ENCODE assay signal across 23 mouse cellular contexts in the genomic region with DNA sequence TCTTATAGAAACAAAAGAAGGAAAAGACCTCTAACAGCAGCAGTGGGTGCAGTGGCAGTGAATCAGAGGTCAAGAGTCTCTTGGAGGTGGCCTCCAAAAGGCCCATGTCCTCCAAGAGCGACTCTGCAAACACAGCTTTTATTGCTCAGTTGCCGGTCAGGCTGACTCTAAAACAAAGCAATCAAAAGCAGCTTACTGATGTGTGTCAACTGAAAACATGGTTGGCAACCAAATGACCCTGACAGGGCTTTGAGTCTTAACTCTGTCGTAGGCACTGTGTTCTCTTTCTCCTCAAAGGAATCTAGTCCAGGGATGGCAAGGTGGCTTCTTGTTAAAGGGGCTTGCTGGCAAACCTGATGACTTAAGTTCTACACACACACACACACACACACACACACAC. TPM values are rescaled to one million over a fixed set of nuclear protein-coding genes. Genes with fewer than 3 reads are reported as not detected.
DNase-seq lines count a peak whose midpoint lies in the region; ATAC-seq and TF ChIP-seq lines count a peak whose summit lies in the region.
"Had no signal": no experiment of that assay in that cellular context is flagged by ENCODE, and none has a peak within 500 bp of the region (broad histone marks: within the 10 kb centered on the region; RNA-seq: fewer than 3 reads in every experiment).

No protein-coding gene starts in this region.

- H3K4me1 ChIP-seq in kidney, embryonic 15.5 days: peaks cover 13% of the 10 kb centered on the region
- peaks cover 9% of the 10 kb centered on the region for H3K4me1 ChIP-seq in kidney, embryonic 14.5 days (ENCODE audit: control insufficient read depth, insufficient read depth, low read length)
- H3K4me1 ChIP-seq in intestine, embryonic 16.5 days (ENCODE audit: control insufficient read depth, insufficient read depth, low read length): no peaks in the 10 kb centered on the region
- no peaks in the 10 kb centered on the region for H3K4me1 ChIP-seq in lung, adult 2 months (ENCODE audit: control insufficient read depth, insufficient read depth, low read length)
- H3K4me1 ChIP-seq: heart, embryonic 10.5 days; heart, embryonic 15.5 days; limb, embryonic 13.5 days had no signal

- H3K27ac ChIP-seq in kidney, embryonic 15.5 days: no peak overlapping the region
- H3K27ac ChIP-seq in kidney, embryonic 14.5 days (ENCODE audit: low read depth, low read length): no peak overlapping the region
- no peak overlapping the region for H3K27ac ChIP-seq in intestine, embryonic 16.5 days (ENCODE audit: low read length)
- H3K27ac ChIP-seq: gastrocnemius, adult 2 months; heart, embryonic 10.5 days; heart, embryonic 15.5 days; limb, embryonic 13.5 days; macrophage had no signal

- WGBS in kidney, embryonic 15.5 days: 14% methylated on average over 3 of the region's 3 CpGs
- WGBS in kidney, embryonic 14.5 days: 11% methylated on average over 3 of the region's 3 CpGs
- 39% methylated on average over 3 of the region's 3 CpGs for WGBS in intestine, embryonic 16.5 days
- WGBS in lung, adult 2 months: 70% methylated on average over 3 of the region's 3 CpGs

- TF ChIP-seq POLR2A in lung, adult 2 months (IDR thresholded peaks at IDR 0.05; ENCODE audit: borderline replicate concordance, extremely low read depth, low read depth, low read length): no peak

- ATAC-seq in kidney, embryonic 15.5 days (replicated peaks; ENCODE audit: low FRiP score): peak; percentile 55; the same call in 1 of the 2 replicates
- no peak for ATAC-seq in kidney, embryonic 14.5 days (ENCODE audit: low FRiP score, low TSS enrichment)
- ATAC-seq in intestine, embryonic 16.5 days: peak; percentile 67; the same call in 1 of the 2 replicates
- ATAC-seq: forebrain, embryonic 16.5 days; hindbrain, embryonic 16.5 days; Patski had no signal

- no peak overlapping the region for H3K4me3 ChIP-seq in kidney, embryonic 15.5 days (replicated peaks)
- H3K4me3 ChIP-seq in kidney, embryonic 14.5 days (ENCODE audit: low read length): no peak overlapping the region
- H3K4me3 ChIP-seq in intestine, embryonic 16.5 days (ENCODE audit: low read length): no peak overlapping the region
- no peak overlapping the region for H3K4me3 ChIP-seq in lung, adult 2 months (replicated peaks; ENCODE audit: extremely low read depth, low read depth, low read length)
- H3K4me3 ChIP-seq: erythroblast, embryonic 14.5 days; gastrocnemius, adult 2 months; heart, embryonic 10.5 days; heart, embryonic 15.5 days; limb, embryonic 13.5 days had no signal

- no peak for TF ChIP-seq CTCF in lung, adult 2 months (IDR thresholded peaks at IDR 0.05; ENCODE audit: insufficient read depth, low read length)

- no peaks in the 10 kb centered on the region for H3K9me3 ChIP-seq in kidney, embryonic 15.5 days (replicated peaks)
- no peaks in the 10 kb centered on the region for H3K9me3 ChIP-seq in kidney, embryonic 14.5 days (ENCODE audit: control insufficient read depth, low read length)
- no peaks in the 10 kb centered on the region for H3K9me3 ChIP-seq in intestine, embryonic 16.5 days (ENCODE audit: control insufficient read depth, low read length)
- H3K9me3 ChIP-seq: heart, embryonic 10.5 days; heart, embryonic 15.5 days; limb, embryonic 13.5 days had no signal

- peak; percentile 54 for DNase-seq in adrenal gland, adult 2 months
- no peak for DNase-seq in adrenal gland, postnatal 4 days (ENCODE audit: low spot score in 2 of 2)
- peak; percentile 37 for DNase-seq in adrenal gland, postnatal 14 days
- DNase-seq in lung, adult 2 months: no peak
- DNase-seq: cerebellum, adult 2 months; cerebellum, postnatal 14 days; gastrocnemius, adult 2 months; kidney, adult 11 months; midbrain, embryonic 14.5 days; right cerebral cortex, postnatal 4 days; thymus, postnatal 4 days had no signal

- H3K4me2 ChIP-seq in kidney, embryonic 15.5 days: no peak overlapping the region
- no peak overlapping the region for H3K4me2 ChIP-seq in kidney, embryonic 14.5 days (replicated peaks; ENCODE audit: low read depth, low read length)
- H3K4me2 ChIP-seq in intestine, embryonic 16.5 days (ENCODE audit: low read depth, low read length): no peak overlapping the region
- H3K4me2 ChIP-seq: heart, embryonic 15.5 days; limb, embryonic 13.5 days; liver, embryonic 11.5 days had no signal

- H3K27me3 ChIP-seq in kidney, embryonic 15.5 days: no peaks in the 10 kb centered on the region
- H3K27me3 ChIP-seq in kidney, embryonic 14.5 days (ENCODE audit: control insufficient read depth, insufficient read depth, low read length): no peaks in the 10 kb centered on the region
- H3K27me3 ChIP-seq in intestine, embryonic 16.5 days (replicated peaks; ENCODE audit: control insufficient read depth, insufficient read depth, low read length): no peaks in the 10 kb centered on the region
- H3K27me3 ChIP-seq: heart, embryonic 15.5 days; limb, embryonic 13.5 days; Patski had no signal

- H3K36me3 ChIP-seq in kidney, embryonic 15.5 days: no peaks in the 10 kb centered on the region
- H3K36me3 ChIP-seq in kidney, embryonic 14.5 days (ENCODE audit: control insufficient read depth, insufficient read depth, low read length): no peaks in the 10 kb centered on the region
- no peaks in the 10 kb centered on the region for H3K36me3 ChIP-seq in intestine, embryonic 16.5 days (ENCODE audit: control insufficient read depth, insufficient read depth, low read length)
- H3K36me3 ChIP-seq: heart, embryonic 10.5 days; heart, embryonic 15.5 days; limb, embryonic 13.5 days had no signal

- H3K9ac ChIP-seq in kidney, embryonic 15.5 days: no peak overlapping the region
- no peak overlapping the region for H3K9ac ChIP-seq in kidney, embryonic 14.5 days (ENCODE audit: low read depth, low read length)
- H3K9ac ChIP-seq in intestine, embryonic 16.5 days (ENCODE audit: low read depth, low read length): no peak overlapping the region
- H3K9ac ChIP-seq: heart, embryonic 15.5 days; limb, embryonic 13.5 days had no signal

RNA-seq across cellular contexts. Expression of a gene that starts 43.6 kb away (rescaled TPM):
- 10 to 100 TPM; 39.3 to 56.3 TPM for total RNA-seq in adrenal gland, adult 2 months (2021)
- 27.8 and 30.3 TPM in 2 replicates for polyA plus RNA-seq in adrenal gland, adult 2 months (2012; rRNA removed)
- 10 to 100 TPM; 79.0 to 81.1 TPM for total RNA-seq in adrenal gland, postnatal 4 days (2021)
- 87.9 and 89.6 TPM in 2 replicates for polyA plus RNA-seq in kidney, embryonic 15.5 days (2015; fragmentation: Nextera tagmentation; extraction: Ambion mirVana)
- 82.8 and 88.6 TPM in 2 replicates for polyA plus RNA-seq in kidney, embryonic 14.5 days (2014; fragmentation: Nextera tagmentation; extraction: Ambion mirVana)
- 45.9 and 50.8 TPM in 2 replicates for total RNA-seq in adrenal gland, postnatal 14 days (2021)
- polyA plus RNA-seq in intestine, embryonic 16.5 days (2015; fragmentation: Nextera tagmentation; extraction: Ambion mirVana): 43.0 and 43.5 TPM in 2 replicates
- 14.1 and 25.2 TPM in 2 replicates for polyA plus RNA-seq in lung, adult 2 months (2012; rRNA removed)

Comparison
In these comparisons a context has a peak if more than half of its experiments do, and no peak if none do; other contexts are left out.
1. DNase-seq: peak in adrenal gland, adult 2 months (single experiment) and adrenal gland, postnatal 14 days (single experiment); none in adrenal gland, postnatal 4 days (0 of 2) and lung, adult 2 months (single experiment).